Mouse (Mus musculus) thymus, adult 2 months (tissue): ENCODE data around the gene Slitrk3. TPM values are rescaled to one million over a fixed set of nuclear protein-coding genes. Genes with fewer than 3 reads are reported as not detected.
"Not testable (repeated sequence)": the region's sequence is repeated elsewhere in the genome, so short reads cannot be mapped to it uniquely, and the experiment has no call there.

Source experiments
- DNase-seq: peaks from one replicate; pipeline ENCODE4 v3.0.0; 2021
- H3K27ac ChIP-seq: fragments of 200-500 bp; 2 replicates; pipeline ENCODE4 v1.5.1; 2012; ENCODE audit warnings: low read length, control low read depth; ENCODE audit not compliant: control insufficient read depth, insufficient read depth
- H3K27me3 ChIP-seq: fragments of 200-500 bp; 2 replicates; pipeline ENCODE4 v1.6.1; 2012; ENCODE audit warnings: mild to moderate bottlenecking, low read length, moderate library complexity, mixed read lengths; ENCODE audit not compliant: control insufficient read depth, insufficient read depth
- H3K36me3 ChIP-seq: fragments of 200-500 bp; 2 replicates; pipeline ENCODE4 v1.6.1; 2012; ENCODE audit warnings: mild to moderate bottlenecking, low read length, moderate library complexity; ENCODE audit not compliant: control insufficient read depth, insufficient read depth
- H3K4me1 ChIP-seq: fragments of 200-500 bp; replicated peaks from 2 replicates; pipeline ENCODE4 v1.6.1; 2012; ENCODE audit warnings: low read length; ENCODE audit not compliant: control insufficient read depth, insufficient read depth
- H3K4me3 ChIP-seq: fragments of 200-500 bp; 2 replicates; pipeline ENCODE4 v1.5.1; 2012; ENCODE audit warnings: mild to moderate bottlenecking, low read length, control low read depth, moderate library complexity; ENCODE audit not compliant: control insufficient read depth, insufficient read depth
- CTCF ChIP-seq: fragments of 200-500 bp; IDR thresholded peaks from 2 replicates; pipeline ENCODE4 v1.5.1; 2012; ENCODE audit warnings: mild to moderate bottlenecking, control low read depth, low read length, moderate library complexity, borderline replicate concordance; ENCODE audit not compliant: control insufficient read depth, poor library complexity, insufficient read depth; ENCODE audit errors: extremely low read depth
- POLR2A ChIP-seq: fragments of 200-500 bp; IDR thresholded peaks from 2 replicates; pipeline ENCODE4 v1.6.1; 2012; ENCODE audit warnings: mild to moderate bottlenecking, low read length, control low read depth, moderate library complexity; ENCODE audit not compliant: control insufficient read depth, poor library complexity, insufficient read depth; ENCODE audit errors: extremely low read depth
- WGBS: fragments of 180-500 bp; shearing (Covaris S2); methylation state at CpG from one replicate; pipeline ENCODE4 v1.1.7; 2018; 5-methylcytosine and 5-hydroxymethylcytosine counted together
- polyA plus RNA-seq: library from polyadenylated mRNA; depleted of rRNA; stranded (reverse); fragments of >200 nt; gene quantifications from 2 replicates; pipeline ENCODE4 v1.2.3, GENCODE M21; 2012; rRNA removed

Gene Slitrk3
- polyA plus RNA-seq, result not detected in 2 replicates

GRCm38 (mm10) chr3:73057197-73057811 is at the start of gene Slitrk3:
TSS of gene Slitrk3 (minus strand) at chr3:73057803.
- DNase-seq, result no peak
- Histone ChIP-seq H3K36me3 (no peaks in the 10 kb centered on the region), H3K27me3 (no peaks in the 10 kb centered on the region), H3K4me3 (no peak within 1 kb of the TSS), H3K27ac (no peak within 1 kb of the TSS), H3K4me1 (no peaks in the 10 kb centered on the region)
- no peak for TF ChIP-seq CTCF
- TF ChIP-seq POLR2A, result no peak
- 4% methylated on average over 44 of the region's 44 CpGs for WGBS

- H3K27me3 ChIP-seq, H3K4me3 ChIP-seq, DNase-seq, H3K27ac ChIP-seq, H3K36me3 ChIP-seq, H3K4me1 ChIP-seq: not testable (repeated sequence)
- 96% methylated on average over 2 of the region's 2 CpGs for WGBS
Observed at GRCm38 (mm10) chr3:73094445-73094844, 36.8 kb upstream of the Slitrk3 start.

DNA sequence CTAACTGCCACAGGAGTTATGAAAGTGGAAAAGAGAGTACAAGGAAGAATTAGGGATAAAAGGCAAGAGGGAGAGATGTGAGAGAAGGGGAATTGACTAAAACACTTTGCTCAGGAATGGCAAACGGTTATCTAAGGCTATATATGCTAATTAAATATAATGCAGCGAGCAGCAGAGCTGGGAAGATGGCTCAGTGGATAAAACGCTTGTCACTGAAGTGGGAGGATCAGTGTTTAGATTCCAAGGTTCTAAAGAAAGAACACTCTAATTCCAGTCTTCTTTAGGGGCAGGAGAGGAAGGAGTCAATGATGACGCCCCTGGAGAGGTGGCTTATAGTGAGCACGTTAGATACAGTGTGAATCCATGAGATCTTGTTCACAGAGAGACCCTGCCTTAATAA is 27.0 kb upstream of the Slitrk3 start:
- Histone ChIP-seq H3K36me3 (no peaks in the 10 kb centered on the region), H3K27ac (no peak overlapping the region), H3K4me3 (no peak overlapping the region), H3K27me3 (no peaks in the 10 kb centered on the region), H3K4me1 (no peaks in the 10 kb centered on the region)
- no peak for TF ChIP-seq POLR2A
- no peak for TF ChIP-seq CTCF
- WGBS, result 82% methylated on average over 5 of the region's 5 CpGs
- DNase-seq, result no peak

GRCm38 (mm10) chr3:73065823-73066755 is 8.5 kb upstream of the Slitrk3 start:
- Histone ChIP-seq H3K27ac (no peak overlapping the region), H3K4me3 (no peak overlapping the region), H3K36me3 (no peaks in the 10 kb centered on the region), H3K27me3 (no peaks in the 10 kb centered on the region), H3K4me1 (no peaks in the 10 kb centered on the region)
- TF ChIP-seq CTCF, result no peak
- no peak for TF ChIP-seq POLR2A
- DNase-seq, result no peak
- 18% methylated on average over 20 of the region's 20 CpGs for WGBS

DNA sequence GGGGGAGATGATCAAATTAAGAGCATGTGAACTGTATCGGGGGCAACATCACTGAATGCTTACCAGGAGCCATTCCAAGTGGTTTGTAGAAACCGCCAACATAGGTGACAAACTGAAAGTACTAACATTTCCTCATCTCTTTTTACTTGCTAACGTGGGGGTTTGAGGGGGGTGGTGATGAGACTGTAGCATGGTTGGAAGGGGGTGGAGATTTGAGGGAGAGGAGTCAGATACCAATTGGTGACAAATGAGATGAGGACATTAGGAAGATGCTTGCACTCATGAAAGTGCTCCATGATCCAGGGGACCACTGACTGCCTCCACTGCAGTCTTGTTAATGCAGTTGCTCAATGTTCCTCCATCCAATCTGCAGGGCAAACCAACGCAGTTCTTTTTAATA is 587 bp upstream of the Slitrk3 start:
- Histone ChIP-seq H3K36me3 (no peaks in the 10 kb centered on the region), H3K27me3 (no peaks in the 10 kb centered on the region), H3K4me3 (no peak overlapping the region), H3K27ac (no peak overlapping the region), H3K4me1 (no peaks in the 10 kb centered on the region)
- 17% methylated on average over 4 of the region's 4 CpGs for WGBS
- DNase-seq, result no peak
- TF ChIP-seq POLR2A, result no peak
- TF ChIP-seq CTCF, result no peak

- no peak for DNase-seq
- Histone ChIP-seq H3K36me3 (no peaks in the 10 kb centered on the region), H3K27ac (no peak overlapping the region), H3K27me3 (no peaks in the 10 kb centered on the region), H3K4me3 (no peak overlapping the region), H3K4me1 (no peaks in the 10 kb centered on the region)
- WGBS, result 6% methylated on average over 32 of the region's 32 CpGs
- TF ChIP-seq POLR2A (no peak), CTCF (no peak)
Observed at GRCm38 (mm10) chr3:73056492-73057196, 959 bp downstream of the Slitrk3 start.

DNA sequence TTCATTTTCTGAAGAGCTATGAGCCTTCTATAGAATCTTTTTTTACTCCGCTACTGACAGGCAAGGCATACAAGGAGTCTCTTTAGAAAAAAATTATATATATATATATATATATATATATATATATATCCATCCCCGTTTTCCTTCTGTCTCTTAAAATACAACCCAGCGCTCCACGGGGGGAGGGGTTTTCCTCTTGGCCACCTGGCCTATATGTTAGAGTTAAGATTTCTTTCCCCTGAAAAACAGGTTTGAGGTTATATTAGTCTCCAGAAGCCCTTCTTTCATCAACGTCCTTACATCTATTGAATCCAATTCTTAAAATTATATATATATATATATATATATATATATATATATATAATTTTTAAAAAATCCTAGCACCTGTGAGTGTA is 1.6 kb downstream of the Slitrk3 start:
- Histone ChIP-seq H3K4me1 (no peaks in the 10 kb centered on the region), H3K36me3 (no peaks in the 10 kb centered on the region), H3K27me3 (no peaks in the 10 kb centered on the region), H3K4me3 (no peak overlapping the region), H3K27ac (no peak overlapping the region)
- TF ChIP-seq CTCF, result no peak
- no peak for TF ChIP-seq POLR2A
- 45% methylated on average over 5 of the region's 5 CpGs for WGBS
- no peak for DNase-seq
